Mouse (Mus musculus): Measurements from ENCODE around the gene Cgn. TPM values are rescaled to one million over a fixed set of nuclear protein-coding genes. Genes with fewer than 3 reads are reported as not detected.
A peak's percentile ranks its signal among the peaks of the same experiment; 100 is the strongest.

The Cgn gene
- polyA plus RNA-seq (2014; fragmentation: Nextera tagmentation; extraction: Ambion mirVana): 3.3 and 4.5 TPM in 2 replicates

GRCm38 (mm10) chr3:94786367-94786835 lies at the start of gene Cgn:
Cgn (minus strand) TSS chr3:94786492.
- Histone ChIP-seq H3K9me3 (replicated peaks; ENCODE audit: control insufficient read depth, low read length) (no peaks in the 10 kb centered on the region), H3K4me2 (ENCODE audit: low read depth, low read length) (peak within 1 kb of the TSS; percentile 84), H3K4me1 (ENCODE audit: control insufficient read depth, insufficient read depth, low read length) (no peaks in the 10 kb centered on the region), H3K9ac (replicated peaks; ENCODE audit: low read length) (peak within 1 kb of the TSS; percentile 55), H3K27me3 (ENCODE audit: control insufficient read depth, insufficient read depth, low read length) (no peaks in the 10 kb centered on the region), H3K27ac (replicated peaks; ENCODE audit: low read depth, low read length) (no peak within 1 kb of the TSS), H3K4me3 (ENCODE audit: low read depth, low read length) (peak within 1 kb of the TSS; percentile 42), H3K36me3 (replicated peaks; ENCODE audit: control insufficient read depth, insufficient read depth, low read depth, low read length) (no peaks in the 10 kb centered on the region)
- DNase-seq (ENCODE audit: low spot score) (peak; percentile 98), ATAC-seq (replicated peaks; ENCODE audit: insufficient number of reproducible peaks, low FRiP score, low TSS enrichment, low read depth) (peak; percentile 94)
- 0% methylated on average over 33 of the region's 35 CpGs for WGBS

GRCm38 (mm10) chr3:94835396-94835795 lies 49.1 kb upstream of the Cgn start:
- Histone ChIP-seq H3K4me1 (ENCODE audit: control insufficient read depth, insufficient read depth, low read length) (no peaks in the 10 kb centered on the region), H3K4me3 (ENCODE audit: low read depth, low read length) (no peak overlapping the region), H3K36me3 (replicated peaks; ENCODE audit: control insufficient read depth, insufficient read depth, low read depth, low read length) (no peaks in the 10 kb centered on the region), H3K27ac (replicated peaks; ENCODE audit: low read depth, low read length) (no peak overlapping the region), H3K4me2 (ENCODE audit: low read depth, low read length) (no peak overlapping the region), H3K9ac (replicated peaks; ENCODE audit: low read length) (no peak overlapping the region), H3K27me3 (ENCODE audit: control insufficient read depth, insufficient read depth, low read length) (no peaks in the 10 kb centered on the region), H3K9me3 (replicated peaks; ENCODE audit: control insufficient read depth, low read length) (no peaks in the 10 kb centered on the region)
- no peak for ATAC-seq (replicated peaks; ENCODE audit: insufficient number of reproducible peaks, low FRiP score, low TSS enrichment, low read depth)
- DNase-seq (ENCODE audit: low spot score): no peak
- 75% methylated on average over 3 of the region's 3 CpGs for WGBS

GRCm38 (mm10) chr3:94833358-94833757 lies 47.1 kb upstream of the Cgn start:
- Histone ChIP-seq H3K4me1 (ENCODE audit: control insufficient read depth, insufficient read depth, low read length) (no peaks in the 10 kb centered on the region), H3K9ac (replicated peaks; ENCODE audit: low read length) (no peak overlapping the region), H3K27me3 (ENCODE audit: control insufficient read depth, insufficient read depth, low read length) (no peaks in the 10 kb centered on the region), H3K36me3 (replicated peaks; ENCODE audit: control insufficient read depth, insufficient read depth, low read depth, low read length) (no peaks in the 10 kb centered on the region), H3K9me3 (replicated peaks; ENCODE audit: control insufficient read depth, low read length) (no peaks in the 10 kb centered on the region), H3K4me3 (ENCODE audit: low read depth, low read length) (no peak overlapping the region), H3K4me2 (ENCODE audit: low read depth, low read length) (no peak overlapping the region), H3K27ac (replicated peaks; ENCODE audit: low read depth, low read length) (no peak overlapping the region)
- DNase-seq (ENCODE audit: low spot score) (no peak), ATAC-seq (replicated peaks; ENCODE audit: insufficient number of reproducible peaks, low FRiP score, low TSS enrichment, low read depth) (no peak)

GRCm38 (mm10) chr3:94832701-94833100 lies 46.4 kb upstream of the Cgn start:
- no peak overlapping the region for H3K4me2 ChIP-seq (ENCODE audit: low read depth, low read length)
- no peak for ATAC-seq (replicated peaks; ENCODE audit: insufficient number of reproducible peaks, low FRiP score, low TSS enrichment, low read depth)
- H3K4me3 ChIP-seq (ENCODE audit: low read depth, low read length): no peak overlapping the region
- WGBS: 74% methylated on average over 5 of the region's 5 CpGs
- no peak overlapping the region for H3K9ac ChIP-seq (replicated peaks; ENCODE audit: low read length)
- no peak overlapping the region for H3K27ac ChIP-seq (replicated peaks; ENCODE audit: low read depth, low read length)
- DNase-seq (ENCODE audit: low spot score): no peak
- H3K36me3 ChIP-seq (replicated peaks; ENCODE audit: control insufficient read depth, insufficient read depth, low read depth, low read length): no peaks in the 10 kb centered on the region
- no peaks in the 10 kb centered on the region for H3K27me3 ChIP-seq (ENCODE audit: control insufficient read depth, insufficient read depth, low read length)
- H3K4me1 ChIP-seq (ENCODE audit: control insufficient read depth, insufficient read depth, low read length): no peaks in the 10 kb centered on the region
- no peaks in the 10 kb centered on the region for H3K9me3 ChIP-seq (replicated peaks; ENCODE audit: control insufficient read depth, low read length)

GRCm38 (mm10) chr3:94832100-94832499 lies 45.8 kb upstream of the Cgn start:
- no peak overlapping the region for H3K27ac ChIP-seq (replicated peaks; ENCODE audit: low read depth, low read length)
- H3K9me3 ChIP-seq (replicated peaks; ENCODE audit: control insufficient read depth, low read length): no peaks in the 10 kb centered on the region
- no peak for DNase-seq (ENCODE audit: low spot score)
- H3K36me3 ChIP-seq (replicated peaks; ENCODE audit: control insufficient read depth, insufficient read depth, low read depth, low read length): no peaks in the 10 kb centered on the region
- WGBS: 20% methylated on average over 9 of the region's 9 CpGs
- no peak overlapping the region for H3K9ac ChIP-seq (replicated peaks; ENCODE audit: low read length)
- no peak overlapping the region for H3K4me3 ChIP-seq (ENCODE audit: low read depth, low read length)
- no peaks in the 10 kb centered on the region for H3K27me3 ChIP-seq (ENCODE audit: control insufficient read depth, insufficient read depth, low read length)
- H3K4me2 ChIP-seq (ENCODE audit: low read depth, low read length): no peak overlapping the region
- no peak for ATAC-seq (replicated peaks; ENCODE audit: insufficient number of reproducible peaks, low FRiP score, low TSS enrichment, low read depth)
- no peaks in the 10 kb centered on the region for H3K4me1 ChIP-seq (ENCODE audit: control insufficient read depth, insufficient read depth, low read length)

- H3K9me3 ChIP-seq (replicated peaks; ENCODE audit: control insufficient read depth, low read length): no peaks in the 10 kb centered on the region
- no peaks in the 10 kb centered on the region for H3K27me3 ChIP-seq (ENCODE audit: control insufficient read depth, insufficient read depth, low read length)
- no peaks in the 10 kb centered on the region for H3K4me1 ChIP-seq (ENCODE audit: control insufficient read depth, insufficient read depth, low read length)
- no peak overlapping the region for H3K4me3 ChIP-seq (ENCODE audit: low read depth, low read length)
- H3K9ac ChIP-seq (replicated peaks; ENCODE audit: low read length): no peak overlapping the region
- DNase-seq (ENCODE audit: low spot score): no peak
- no peaks in the 10 kb centered on the region for H3K36me3 ChIP-seq (replicated peaks; ENCODE audit: control insufficient read depth, insufficient read depth, low read depth, low read length)
- 77% methylated on average over 3 of the region's 3 CpGs for WGBS
- H3K4me2 ChIP-seq (ENCODE audit: low read depth, low read length): no peak overlapping the region
- H3K27ac ChIP-seq (replicated peaks; ENCODE audit: low read depth, low read length): no peak overlapping the region
- no peak for ATAC-seq (replicated peaks; ENCODE audit: insufficient number of reproducible peaks, low FRiP score, low TSS enrichment, low read depth)
These were observed 37.8 kb upstream of the Cgn start for GRCm38 (mm10) chr3:94824110-94824509.

- H3K4me1 ChIP-seq (ENCODE audit: control insufficient read depth, insufficient read depth, low read length): no peaks in the 10 kb centered on the region
- no peak overlapping the region for H3K27ac ChIP-seq (replicated peaks; ENCODE audit: low read depth, low read length)
- no peaks in the 10 kb centered on the region for H3K9me3 ChIP-seq (replicated peaks; ENCODE audit: control insufficient read depth, low read length)
- no peak overlapping the region; the same call in 1 of the 2 replicates for H3K4me3 ChIP-seq (ENCODE audit: low read depth, low read length)
- H3K36me3 ChIP-seq (replicated peaks; ENCODE audit: control insufficient read depth, insufficient read depth, low read depth, low read length): no peaks in the 10 kb centered on the region
- no peak overlapping the region for H3K4me2 ChIP-seq (ENCODE audit: low read depth, low read length)
- H3K9ac ChIP-seq (replicated peaks; ENCODE audit: low read length): no peak overlapping the region; the same call in 1 of the 2 replicates
- ATAC-seq (replicated peaks; ENCODE audit: insufficient number of reproducible peaks, low FRiP score, low TSS enrichment, low read depth): no peak
- DNase-seq (ENCODE audit: low spot score): no peak
- no peaks in the 10 kb centered on the region for H3K27me3 ChIP-seq (ENCODE audit: control insufficient read depth, insufficient read depth, low read length)
- 90% methylated on average over 4 of the region's 4 CpGs for WGBS
These were observed 35.8 kb upstream of the Cgn start for GRCm38 (mm10) chr3:94822082-94822481.

- Histone ChIP-seq H3K27ac (replicated peaks; ENCODE audit: low read depth, low read length) (0 out of 2 replicates have a peak overlapping the region, but pooled peaks have one; percentile 43), H3K4me1 (ENCODE audit: control insufficient read depth, insufficient read depth, low read length) (no peaks in the 10 kb centered on the region), H3K4me3 (ENCODE audit: low read depth, low read length) (peak overlapping the region; percentile 54), H3K36me3 (replicated peaks; ENCODE audit: control insufficient read depth, insufficient read depth, low read depth, low read length) (no peaks in the 10 kb centered on the region), H3K9me3 (replicated peaks; ENCODE audit: control insufficient read depth, low read length) (no peaks in the 10 kb centered on the region), H3K4me2 (ENCODE audit: low read depth, low read length) (peak overlapping the region; percentile 78), H3K27me3 (ENCODE audit: control insufficient read depth, insufficient read depth, low read length) (no peaks in the 10 kb centered on the region), H3K9ac (replicated peaks; ENCODE audit: low read length) (peak overlapping the region; percentile 89)
- peak; percentile 49; the same call in 1 of the 2 replicates for ATAC-seq (replicated peaks; ENCODE audit: insufficient number of reproducible peaks, low FRiP score, low TSS enrichment, low read depth)
- peak; percentile 89 for DNase-seq (ENCODE audit: low spot score)
- WGBS: 3% methylated on average over 31 of the region's 31 CpGs
These were observed 34.8 kb upstream of the Cgn start for GRCm38 (mm10) chr3:94821008-94821638.

Measured in embryonic facial prominence, embryonic 11.5 days (tissue).